Mouse (Mus musculus): Measurements from ENCODE around the gene Zfp3. TPM values are rescaled to one million over a fixed set of nuclear protein-coding genes. Genes with fewer than 3 reads are reported as not detected.

Gene Zfp3
- total RNA-seq, 1 experiment from 2014 or later: 3.7 TPM

DNA sequence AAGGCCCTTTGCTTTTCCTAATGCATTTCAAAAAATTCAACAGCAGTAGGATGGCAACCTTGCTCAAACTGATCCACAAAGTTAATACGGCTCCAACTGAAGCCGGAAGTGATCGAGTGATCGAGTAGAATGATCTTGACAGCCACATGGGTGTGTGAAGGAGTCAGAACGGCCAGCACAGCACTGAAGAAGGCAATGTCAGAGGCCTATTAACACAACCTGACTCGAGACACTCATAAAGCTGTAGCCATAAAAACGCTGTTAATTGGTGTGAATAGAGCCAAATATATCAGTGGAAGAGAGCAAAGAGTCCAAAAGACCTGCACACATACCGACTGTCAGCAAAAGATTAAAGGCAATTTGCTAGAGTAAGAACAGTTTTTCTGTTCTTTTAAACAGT, 56.1 kb downstream of the Zfp3 start:
- no peak for ATAC-seq (replicated peaks in 1 of 2; ENCODE audit: insufficient read depth in 1 of 2, low FRiP score in 2 of 2, low TSS enrichment in 1 of 2, low read depth in 1 of 2, poor library complexity in 2 of 2, severe bottlenecking in 2 of 2)

DNA sequence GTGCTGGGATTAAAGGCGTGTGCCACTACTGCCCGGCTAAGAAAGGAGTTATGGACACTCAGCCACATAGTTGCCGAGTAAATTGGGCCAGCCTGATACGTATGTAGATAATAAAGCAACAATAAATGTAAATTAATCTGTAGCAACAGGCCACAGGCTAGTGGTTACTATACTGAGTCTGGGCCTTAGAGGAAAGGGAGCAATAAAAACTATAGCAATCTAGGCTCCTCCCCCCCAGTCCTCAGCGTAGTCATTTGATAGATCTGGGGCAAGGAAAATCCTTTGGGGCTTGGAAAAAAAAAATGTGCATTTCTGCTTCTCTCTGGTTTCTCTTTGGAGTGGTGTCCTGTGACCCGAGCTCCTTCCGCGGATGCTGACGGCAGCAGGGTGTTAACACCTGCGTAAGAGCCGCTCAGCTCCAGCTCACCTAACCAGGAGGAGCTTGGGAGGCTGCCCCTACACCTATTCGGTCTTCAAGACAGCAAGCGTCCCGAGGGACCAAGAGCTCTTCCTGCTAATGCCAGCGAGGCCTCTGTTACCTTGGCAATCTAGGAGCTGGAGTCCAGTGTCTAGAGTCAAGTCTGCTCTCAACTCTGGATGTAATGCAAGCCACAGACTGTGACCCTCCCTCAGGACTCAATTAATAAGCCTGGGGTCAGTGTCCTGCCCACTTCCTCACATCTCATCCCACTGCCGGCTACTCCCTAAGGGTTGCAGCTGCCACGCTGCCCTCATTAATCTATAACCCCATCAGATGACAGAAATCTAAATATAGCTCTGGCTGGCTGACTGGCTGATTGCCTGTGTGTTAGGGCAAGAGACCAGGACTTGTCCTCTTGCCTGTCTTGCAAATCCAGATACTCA, 58.0 kb downstream of the Zfp3 start:
- ATAC-seq (replicated peaks in 1 of 2; ENCODE audit: insufficient read depth in 1 of 2, low FRiP score in 2 of 2, low TSS enrichment in 1 of 2, low read depth in 1 of 2, poor library complexity in 2 of 2, severe bottlenecking in 2 of 2): no peak

Other genes with a start within 250 kb of the Zfp3 start
- gene Vmo1, start 249.6 kb upstream of the Zfp3 start, total RNA-seq (2017): not detected in 2 replicates
- gene Gltpd2, start 245.0 kb upstream of the Zfp3 start, total RNA-seq (2017): not detected in 2 replicates
- gene Psmb6, start 238.8 kb upstream of the Zfp3 start, total RNA-seq (2017): 209 and 236 TPM in 2 replicates
- not detected in 2 replicates for gene Gm40193, start 231.3 kb upstream of the Zfp3 start, total RNA-seq (2017)
- 5.5 and 14.4 TPM in 2 replicates for gene Pld2, start 224.1 kb upstream of the Zfp3 start, total RNA-seq (2017)
- 26.4 and 30.8 TPM in 2 replicates for gene Mink1, start 201.3 kb upstream of the Zfp3 start, total RNA-seq (2017)
- gene 4930544D05Rik, start 148.4 kb upstream of the Zfp3 start, total RNA-seq (2017): not detected in 2 replicates
- not detected in 2 replicates for gene Chrne, start 145.0 kb upstream of the Zfp3 start, total RNA-seq (2017)
- gene Gp1ba, start 125.1 kb upstream of the Zfp3 start, total RNA-seq (2017): 0.45 and 0.75 TPM in 2 replicates
- gene Rnf167, start 117.0 kb upstream of the Zfp3 start, total RNA-seq (2017): 51.8 and 73.4 TPM in 2 replicates
- gene Slc25a11, start 116.7 kb upstream of the Zfp3 start, total RNA-seq (2017): 42.9 and 52.5 TPM in 2 replicates
- 348 and 461 TPM in 2 replicates for gene Pfn1, start 109.6 kb upstream of the Zfp3 start, total RNA-seq (2017)
- gene Eno3, start 107.0 kb upstream of the Zfp3 start, total RNA-seq (2017): 8.4 and 10.6 TPM in 2 replicates
- 41.1 and 114 TPM in 2 replicates for gene Spag7, start 94.8 kb upstream of the Zfp3 start, total RNA-seq (2017)
- 3.6 and 4.9 TPM in 2 replicates for gene Camta2, start 76.1 kb upstream of the Zfp3 start, total RNA-seq (2017)
- 0.25 TPM in 1 of 2 replicates, not detected in the other for gene Inca1, start 64.1 kb upstream of the Zfp3 start, total RNA-seq (2017)
- 6.7 and 7.3 TPM in 2 replicates for gene Kif1c, start 63.7 kb upstream of the Zfp3 start, total RNA-seq (2017)
- gene Scimp, start 48.4 kb downstream of the Zfp3 start, total RNA-seq (2017): 0.25 and 0.69 TPM in 2 replicates
- 67.7 and 75.9 TPM in 2 replicates for gene Rabep1, start 80.6 kb downstream of the Zfp3 start, total RNA-seq (2017)
- 131 and 148 TPM in 2 replicates for gene Nup88, start 205.8 kb downstream of the Zfp3 start, total RNA-seq (2017)
- gene Rpain, start 206.0 kb downstream of the Zfp3 start, total RNA-seq (2017): 28.5 and 32.5 TPM in 2 replicates
- gene C1qbp, start 218.8 kb downstream of the Zfp3 start, total RNA-seq (2017): 48.3 and 82.1 TPM in 2 replicates
- gene Dhx33, start 240.2 kb downstream of the Zfp3 start, total RNA-seq (2017): 39.6 and 39.8 TPM in 2 replicates

Measured in hematopoietic stem cell, adult 5-6 weeks (primary cell).